Mouse (Mus musculus): ENCODE results near the gene Sipa1.

GRCm38 (mm10) chr19:5693801-5694200, 30.3 kb upstream of the Sipa1 start:
- no peak for TF ChIP-seq CTCF (IDR thresholded peaks at IDR 0.05)
- TF ChIP-seq POLR2A (IDR thresholded peaks at IDR 0.05; ENCODE audit: insufficient read depth, low read depth, low read length) = no peak
